Mouse (Mus musculus): ENCODE data around the gene Gm17949. TPM values are rescaled to one million over a fixed set of nuclear protein-coding genes. Genes with fewer than 3 reads are reported as not detected.
"Not testable (repeated sequence)": the region's sequence is repeated elsewhere in the genome, so short reads cannot be mapped to it uniquely, and the experiment has no call there.

The Gm17949 gene
- polyA plus RNA-seq, 1 experiment from 2014 or later: 0.68 TPM

DNA sequence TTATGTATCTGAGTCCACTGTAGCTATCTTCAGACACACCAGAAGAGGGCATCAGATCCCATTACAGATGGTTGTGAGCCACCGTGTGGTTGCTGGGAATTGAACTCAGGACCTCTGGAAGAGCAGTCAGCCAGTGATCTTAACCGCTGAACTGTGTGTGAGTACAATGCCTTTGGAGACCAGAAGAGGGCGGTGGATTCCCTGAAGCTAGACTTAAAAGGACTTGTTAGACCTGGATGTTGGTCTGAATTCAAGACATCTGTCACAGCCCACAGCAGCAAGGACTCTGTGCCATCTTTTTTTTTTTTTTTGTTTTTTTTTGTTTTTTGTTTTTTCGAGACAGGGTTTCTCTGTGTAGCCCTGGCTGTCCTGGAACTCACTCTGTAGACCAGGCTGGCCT lies 40.4 kb downstream of the Gm17949 start:
- not testable (repeated sequence) for H3K9me3 ChIP-seq (ENCODE audit: low read length); H3K36me3 ChIP-seq (ENCODE audit: insufficient read depth, low read length); DNase-seq (ENCODE audit: low spot score); H3K9ac ChIP-seq (replicated peaks; ENCODE audit: low read depth); H3K27me3 ChIP-seq (replicated peaks; ENCODE audit: insufficient read depth, low read length); H3K27ac ChIP-seq (ENCODE audit: low read length); ATAC-seq; H3K4me3 ChIP-seq (ENCODE audit: low read depth, low read length); H3K4me1 ChIP-seq (ENCODE audit: insufficient read depth, low read depth, low read length); H3K4me2 ChIP-seq (replicated peaks; ENCODE audit: low read depth, low read length)
- 83% methylated on average over 4 of the region's 4 CpGs for WGBS
- TF ChIP-seq CTCF (IDR thresholded peaks at IDR 0.05): peak; percentile 46

DNA sequence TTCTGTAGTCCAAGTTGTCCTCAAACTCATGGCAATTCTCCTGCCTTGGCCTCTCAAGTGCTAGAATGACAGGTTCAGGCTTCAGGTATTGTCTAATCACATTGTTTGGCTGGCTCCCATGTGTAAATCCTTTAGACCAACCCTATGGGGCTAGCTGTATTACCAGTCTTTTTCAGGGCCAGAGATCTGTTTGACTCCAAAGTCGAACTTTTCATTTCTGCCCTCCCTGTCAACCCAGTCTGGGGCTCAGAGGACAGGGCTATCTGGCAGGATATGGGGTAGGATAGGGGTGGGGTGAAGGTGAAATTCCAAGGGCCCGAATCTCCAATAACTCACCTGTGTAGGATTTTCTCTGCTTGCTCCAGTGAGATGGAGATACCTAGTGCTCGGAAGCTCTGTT lies 45.0 kb downstream of the Gm17949 start:
- no peak for ATAC-seq
- Histone ChIP-seq H3K9me3 (ENCODE audit: low read length) (no peaks in the 10 kb centered on the region), H3K9ac (replicated peaks; ENCODE audit: low read depth) (no peak overlapping the region), H3K4me2 (replicated peaks; ENCODE audit: low read depth, low read length) (no peak overlapping the region), H3K27ac (ENCODE audit: low read length) (no peak overlapping the region), H3K4me3 (ENCODE audit: low read depth, low read length) (no peak overlapping the region), H3K36me3 (ENCODE audit: insufficient read depth, low read length) (no peaks in the 10 kb centered on the region), H3K4me1 (ENCODE audit: insufficient read depth, low read depth, low read length) (no peaks in the 10 kb centered on the region), H3K27me3 (replicated peaks; ENCODE audit: insufficient read depth, low read length) (no peaks in the 10 kb centered on the region; the same call in 1 of the 2 replicates)
- WGBS: 80% methylated on average over 3 of the region's 3 CpGs
- TF ChIP-seq CTCF (IDR thresholded peaks at IDR 0.05): no peak
- TF ChIP-seq EP300 (IDR thresholded peaks at IDR 0.05): no peak
- DNase-seq (ENCODE audit: low spot score): no peak

- H3K36me3 ChIP-seq (ENCODE audit: insufficient read depth, low read length): no peaks in the 10 kb centered on the region
- peak within 1 kb of the TSS; percentile 98 for H3K4me2 ChIP-seq (replicated peaks; ENCODE audit: low read depth, low read length)
- peak; percentile 50 for DNase-seq (ENCODE audit: low spot score)
- no peaks in the 10 kb centered on the region for H3K4me1 ChIP-seq (ENCODE audit: insufficient read depth, low read depth, low read length)
- H3K27me3 ChIP-seq (replicated peaks; ENCODE audit: insufficient read depth, low read length): peaks cover 13% of the 10 kb centered on the region; the same call in 1 of the 2 replicates
- TF ChIP-seq CTCF (IDR thresholded peaks at IDR 0.05) (no peak), EP300 (IDR thresholded peaks at IDR 0.05) (no peak)
- H3K27ac ChIP-seq (ENCODE audit: low read length): peak within 1 kb of the TSS; percentile 95
- ATAC-seq: no peak
- WGBS: 0% methylated on average over 18 of the region's 22 CpGs
- H3K4me3 ChIP-seq (ENCODE audit: low read depth, low read length): peak within 1 kb of the TSS; percentile 77
- no peaks in the 10 kb centered on the region for H3K9me3 ChIP-seq (ENCODE audit: low read length)
- peak within 1 kb of the TSS; percentile 55 for H3K9ac ChIP-seq (replicated peaks; ENCODE audit: low read depth)
These were observed 47.7 kb downstream of the Gm17949 start, which contains the start of gene Crb3 for GRCm38 (mm10) chr17:57058891-57059485. Crb3 (plus strand) TSS chr17:57059105.

DNA sequence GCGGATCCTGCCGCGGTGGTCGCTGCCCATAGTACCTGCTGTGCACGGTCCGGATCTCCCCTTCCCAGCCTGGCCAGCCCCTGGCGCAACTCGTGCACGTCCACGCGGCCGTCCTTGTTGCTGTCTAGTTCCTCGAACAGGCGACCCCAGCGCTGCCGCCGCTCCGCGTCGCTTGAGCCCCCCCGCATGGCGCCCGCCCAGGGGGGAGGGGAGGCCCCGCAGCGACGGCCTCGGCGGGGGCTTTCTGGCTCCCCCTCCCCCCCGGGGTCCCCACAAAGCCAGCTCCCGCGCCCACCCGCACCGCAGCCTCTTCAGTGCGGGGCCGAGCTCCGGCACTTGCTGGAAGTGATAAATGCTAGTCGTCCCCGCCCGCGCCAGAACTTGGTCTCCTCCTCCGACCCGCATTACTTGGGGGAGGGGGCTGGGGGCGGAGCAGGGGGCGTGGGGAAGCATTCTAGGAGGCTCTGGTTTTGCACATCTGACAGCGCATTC lies 48.3 kb downstream of the Gm17949 start, which contains the start of gene Slc25a23:
Gene Slc25a23, minus strand, starts transcription at position 378 of the 492 bp plus-strand sequence.
- Histone ChIP-seq H3K9me3 (ENCODE audit: low read length) (no peaks in the 10 kb centered on the region), H3K4me3 (ENCODE audit: low read depth, low read length) (peak within 1 kb of the TSS; percentile 77), H3K4me1 (ENCODE audit: insufficient read depth, low read depth, low read length) (no peaks in the 10 kb centered on the region), H3K27me3 (replicated peaks; ENCODE audit: insufficient read depth, low read length) (peaks cover 13% of the 10 kb centered on the region; the same call in 1 of the 2 replicates), H3K9ac (replicated peaks; ENCODE audit: low read depth) (peak within 1 kb of the TSS; percentile 55), H3K4me2 (replicated peaks; ENCODE audit: low read depth, low read length) (peak within 1 kb of the TSS; percentile 98), H3K27ac (ENCODE audit: low read length) (peak within 1 kb of the TSS; percentile 95), H3K36me3 (ENCODE audit: insufficient read depth, low read length) (no peaks in the 10 kb centered on the region)
- WGBS: 3% methylated on average over 30 of the region's 45 CpGs
- TF ChIP-seq CTCF (IDR thresholded peaks at IDR 0.05) (no peak), EP300 (IDR thresholded peaks at IDR 0.05) (no peak)
- ATAC-seq: peak; percentile 45
- DNase-seq (ENCODE audit: low spot score): peak; percentile 74

GRCm38 (mm10) chr17:57060231-57060801 lies 49.0 kb downstream of the Gm17949 start:
- Histone ChIP-seq H3K4me1 (ENCODE audit: insufficient read depth, low read depth, low read length) (no peaks in the 10 kb centered on the region), H3K9me3 (ENCODE audit: low read length) (no peaks in the 10 kb centered on the region), H3K27ac (ENCODE audit: low read length) (peak overlapping the region; percentile 95), H3K27me3 (replicated peaks; ENCODE audit: insufficient read depth, low read length) (peaks cover 13% of the 10 kb centered on the region; the same call in 1 of the 2 replicates), H3K36me3 (ENCODE audit: insufficient read depth, low read length) (no peaks in the 10 kb centered on the region), H3K4me2 (replicated peaks; ENCODE audit: low read depth, low read length) (peak overlapping the region; percentile 98), H3K9ac (replicated peaks; ENCODE audit: low read depth) (no peak overlapping the region; the same call in 1 of the 2 replicates), H3K4me3 (ENCODE audit: low read depth, low read length) (peak overlapping the region; percentile 77)
- peak; percentile 88 for ATAC-seq
- WGBS: under 1% methylated on average over 44 of the region's 44 CpGs
- TF ChIP-seq EP300 (IDR thresholded peaks at IDR 0.05) (peak; percentile 44; the same call in 1 of the 2 replicates), CTCF (IDR thresholded peaks at IDR 0.05) (peak; percentile 77)
- peak; percentile 97 for DNase-seq (ENCODE audit: low spot score)

DNA sequence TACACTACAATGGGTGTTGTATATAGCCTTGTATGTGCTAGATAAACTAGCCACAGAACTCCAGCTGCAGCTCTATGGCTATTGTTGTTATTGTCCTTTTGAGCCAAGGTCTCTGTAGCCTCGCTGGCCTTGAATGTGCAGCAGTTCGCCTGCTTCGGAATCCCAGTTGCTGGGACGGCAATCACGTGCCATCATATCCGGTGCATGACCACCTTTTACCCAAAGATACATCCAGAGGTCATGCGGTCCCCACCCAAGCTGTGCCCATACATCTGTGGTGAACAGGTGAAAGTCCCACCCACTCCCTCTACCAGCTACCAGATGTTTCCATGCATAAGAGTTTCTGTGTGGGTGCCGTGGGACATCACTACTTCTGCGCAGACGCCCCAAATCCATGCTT lies 49.8 kb downstream of the Gm17949 start:
- Histone ChIP-seq H3K4me2 (replicated peaks; ENCODE audit: low read depth, low read length) (peak overlapping the region; percentile 98), H3K27me3 (replicated peaks; ENCODE audit: insufficient read depth, low read length) (peaks cover 13% of the 10 kb centered on the region; the same call in 1 of the 2 replicates), H3K9ac (replicated peaks; ENCODE audit: low read depth) (no peak overlapping the region), H3K4me3 (ENCODE audit: low read depth, low read length) (peak overlapping the region; percentile 77; the same call in 1 of the 2 replicates), H3K9me3 (ENCODE audit: low read length) (no peaks in the 10 kb centered on the region), H3K27ac (ENCODE audit: low read length) (peak overlapping the region; percentile 95), H3K36me3 (ENCODE audit: insufficient read depth, low read length) (no peaks in the 10 kb centered on the region), H3K4me1 (ENCODE audit: insufficient read depth, low read depth, low read length) (no peaks in the 10 kb centered on the region)
- ATAC-seq (no peak), DNase-seq (ENCODE audit: low spot score) (peak; percentile 11)
- TF ChIP-seq EP300 (IDR thresholded peaks at IDR 0.05): no peak
- TF ChIP-seq CTCF (IDR thresholded peaks at IDR 0.05): no peak
- WGBS: 40% methylated on average over 10 of the region's 10 CpGs

All from lung, postnatal 0 days (tissue).